Mouse (Mus musculus): ENCODE results near the gene Ccnb2.

- TF ChIP-seq CTCF (IDR thresholded peaks at IDR 0.05): no peak
- TF ChIP-seq EP300 (IDR thresholded peaks at IDR 0.05): no peak
These were observed 30.3 kb downstream of the Ccnb2 start for GRCm38 (mm10) chr9:70391042-70391441.
